Mouse (Mus musculus): ENCODE data around the gene Fhdc1.

Gene Fhdc1

GRCm38 (mm10) chr3:84480006-84480897 lies at the start of gene Fhdc1:
TSS of gene Fhdc1 (minus strand) at chr3:84480429.
- DNase-seq: peak; percentile 81

- no peak for DNase-seq
Observed at GRCm38 (mm10) chr3:84529021-84529420, 48.8 kb upstream of the Fhdc1 start.

- no peak for DNase-seq
Observed at GRCm38 (mm10) chr3:84524952-84525351, 44.7 kb upstream of the Fhdc1 start.

- DNase-seq: no peak
Observed at GRCm38 (mm10) chr3:84516163-84516562, 35.9 kb upstream of the Fhdc1 start.

GRCm38 (mm10) chr3:84512774-84513515 lies 32.7 kb upstream of the Fhdc1 start:
- no peak for DNase-seq

- no peak for DNase-seq
Observed at GRCm38 (mm10) chr3:84505193-84505592, 25.0 kb upstream of the Fhdc1 start.

- no peak for DNase-seq
Observed at GRCm38 (mm10) chr3:84504291-84504690, 24.1 kb upstream of the Fhdc1 start.

GRCm38 (mm10) chr3:84502101-84502500 lies 21.9 kb upstream of the Fhdc1 start:
- DNase-seq: no peak

- DNase-seq: no peak
Observed at GRCm38 (mm10) chr3:84500491-84500890, 20.3 kb upstream of the Fhdc1 start.

GRCm38 (mm10) chr3:84497718-84498117 lies 17.5 kb upstream of the Fhdc1 start:
- DNase-seq: no peak

- DNase-seq: no peak
Observed at GRCm38 (mm10) chr3:84492657-84493056, 12.4 kb upstream of the Fhdc1 start.

GRCm38 (mm10) chr3:84492148-84492547 lies 11.9 kb upstream of the Fhdc1 start:
- no peak for DNase-seq

GRCm38 (mm10) chr3:84488716-84489115 lies 8.5 kb upstream of the Fhdc1 start:
- DNase-seq: no peak

GRCm38 (mm10) chr3:84484891-84485290 lies 4.7 kb upstream of the Fhdc1 start:
- DNase-seq: no peak

GRCm38 (mm10) chr3:84484333-84484732 lies 4.1 kb upstream of the Fhdc1 start:
- no peak for DNase-seq

- DNase-seq: no peak
Observed at GRCm38 (mm10) chr3:84482121-84482520, 1.9 kb upstream of the Fhdc1 start.

- DNase-seq: peak; percentile 74
Observed at GRCm38 (mm10) chr3:84481104-84481503, 875 bp upstream of the Fhdc1 start.

- DNase-seq: peak; percentile 81
Observed at GRCm38 (mm10) chr3:84479293-84480005, 780 bp downstream of the Fhdc1 start.

- no peak for DNase-seq
Observed at GRCm38 (mm10) chr3:84478896-84479292, 1.3 kb downstream of the Fhdc1 start.

- DNase-seq: no peak
Observed at GRCm38 (mm10) chr3:84478195-84478594, 2.0 kb downstream of the Fhdc1 start.

GRCm38 (mm10) chr3:84477498-84477897 lies 2.7 kb downstream of the Fhdc1 start:
- no peak for DNase-seq

GRCm38 (mm10) chr3:84474981-84475775 lies 5.1 kb downstream of the Fhdc1 start:
- DNase-seq: no peak

Measured in kidney, postnatal 10 days (tissue).